Mouse (Mus musculus) C2C12 (cell line): Measurements from ENCODE around the gene Spaar.

ENCODE experiments used
- CTCF ChIP-seq: IDR thresholded peaks from one replicate; pipeline ENCODE4 v1.5.1; 2011; ENCODE audit not compliant: control insufficient read depth, insufficient read depth, insufficient read length
- USF1 ChIP-seq: IDR thresholded peaks from one replicate; pipeline ENCODE4 v1.6.1; 2011; ENCODE audit warnings: low read depth, mild to moderate bottlenecking, control low read depth, moderate library complexity

DNA sequence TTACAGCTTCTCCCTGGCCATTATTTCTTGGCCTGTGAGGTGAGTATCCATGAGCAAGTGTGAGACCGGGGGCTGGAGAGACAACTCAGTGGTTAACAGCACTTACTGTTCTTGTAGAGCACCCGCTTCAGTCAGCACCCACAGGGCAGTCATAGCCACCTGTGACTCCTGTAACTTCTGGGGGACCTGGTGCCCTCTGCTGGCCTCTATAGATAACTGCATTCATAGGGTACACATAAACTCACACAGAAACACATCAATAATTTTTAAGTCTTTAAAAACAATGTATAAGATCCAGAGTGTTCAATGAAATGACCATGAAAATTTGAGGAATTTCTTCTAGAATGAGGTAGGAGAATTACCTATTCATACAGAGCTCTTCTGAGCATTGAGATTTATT, 39.5 kb downstream of the Spaar start:
- no peak for TF ChIP-seq CTCF
- no peak for TF ChIP-seq USF1
